Mouse (Mus musculus) forebrain, embryonic 15.5 days (tissue): Measurements from ENCODE around the gene Capzb. TPM values are rescaled to one million over a fixed set of nuclear protein-coding genes. Genes with fewer than 3 reads are reported as not detected.

ENCODE experiments used
- microRNA-seq: library from miRNA; unstranded; fragments of <30 nt; microRNA quantifications from one replicate; pipeline ENCODE4, GENCODE M21; 2016
- polyA plus RNA-seq: library from polyadenylated mRNA; unstranded; fragments of >200 nt; fragmentation: Nextera tagmentation; extraction: Ambion mirVana; gene quantifications from 2 replicates; pipeline ENCODE4 v1.2.1, GENCODE M21; 2015

Capzb gene
- polyA plus RNA-seq, 1 experiment from 2014 or later, result 323 TPM

Small RNA genes lying within 50 kb of the gene (microRNA-seq; reads per million reads assigned to microRNA genes)
- gene Gm24245, result 0.88 reads per million
- gene Gm25732, result 1.1 reads per million

Other genes starting within 250 kb of the Capzb start
- gene Rnf186, start 225.8 kb upstream of the Capzb start, polyA plus RNA-seq, result not detected in 2 replicates
- 0.98 and 1.1 TPM in 2 replicates for gene Tmco4, start 220.0 kb upstream of the Capzb start, polyA plus RNA-seq
- 0.28 and 0.37 TPM in 2 replicates for gene Htr6, start 117.3 kb upstream of the Capzb start, polyA plus RNA-seq
- gene Nbl1, start 99.9 kb upstream of the Capzb start, polyA plus RNA-seq, result 23.5 and 24.6 TPM in 2 replicates
- 390 and 438 TPM in 2 replicates for gene Minos1, start 61.8 kb upstream of the Capzb start, polyA plus RNA-seq
- 10.5 and 10.6 TPM in 2 replicates for gene Pqlc2, start 117.8 kb downstream of the Capzb start, polyA plus RNA-seq
- 57.3 and 60.2 TPM in 2 replicates for gene Akr7a5, start 117.8 kb downstream of the Capzb start, polyA plus RNA-seq
- 109 and 115 TPM in 2 replicates for gene Mrto4, start 159.7 kb downstream of the Capzb start, polyA plus RNA-seq
- gene Emc1, start 159.7 kb downstream of the Capzb start, polyA plus RNA-seq, result 37.9 and 38.8 TPM in 2 replicates
- 79.5 and 85.6 TPM in 2 replicates for gene Ubr4, start 159.7 kb downstream of the Capzb start, polyA plus RNA-seq